Mouse (Mus musculus): ENCODE data around the gene Klhl28.

GRCm38 (mm10) chr12:64964560-64964959, 774 bp downstream of the Klhl28 start:
- TF ChIP-seq CTCF (IDR thresholded peaks at IDR 0.05; ENCODE audit: low read depth, low read length): no peak
- no peak for TF ChIP-seq GATA1 (IDR thresholded peaks at IDR 0.05; ENCODE audit: borderline replicate concordance, low read length)
- TF ChIP-seq GATA2 (IDR thresholded peaks at IDR 0.05; ENCODE audit: borderline replicate concordance, low read depth, low read length): no peak
- no peak for TF ChIP-seq TAL1 (conservative IDR thresholded peaks at IDR 0.05; ENCODE audit: low read depth, low read length)
- no peak for TF ChIP-seq POLR2AphosphoS5 (IDR thresholded peaks at IDR 0.05; ENCODE audit: insufficient replicate concordance, low read depth, low read length)
